ENCODE assay signal across 20 mouse cellular contexts in the genomic region with DNA sequence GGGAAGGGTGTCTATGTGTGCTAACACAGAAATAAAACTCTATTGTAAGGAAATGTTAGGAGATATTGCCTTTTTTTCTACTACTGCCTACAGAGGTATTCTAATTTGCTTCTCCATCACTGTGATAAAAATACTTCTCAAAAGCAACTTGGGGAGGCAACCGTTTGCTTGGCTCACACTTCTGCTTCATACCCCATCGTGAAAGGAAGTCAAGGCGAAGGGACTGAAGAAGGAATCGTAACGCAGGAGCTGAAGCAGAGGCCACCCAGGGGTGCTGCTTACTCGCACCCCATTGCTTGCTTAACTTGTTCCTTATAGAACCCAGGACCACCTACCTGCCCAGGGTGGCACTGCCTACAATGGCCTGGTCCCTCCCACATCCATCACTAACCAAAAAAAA.
DNase-seq lines count a peak whose midpoint lies in the region; ATAC-seq lines count a peak whose summit lies in the region.
"Had no signal": no experiment of that assay in that cellular context is flagged by ENCODE, and none has a peak within 500 bp of the region (broad histone marks: within the 10 kb centered on the region; RNA-seq: fewer than 3 reads in every experiment).

No protein-coding gene starts in this region.

- DNase-seq in forebrain, embryonic 11.5 days (ENCODE audit: low spot score) = no peak
- DNase-seq in hindbrain, embryonic 11.5 days (ENCODE audit: low spot score) = no peak
- DNase-seq in midbrain, embryonic 11.5 days (ENCODE audit: low spot score, missing footprints) = no peak
- peak; percentile 70 for DNase-seq in telencephalon, adult 2 months (ENCODE audit: low read depth, low spot score)
- DNase-seq in adrenal gland, postnatal 14 days = no peak
- DNase-seq: adrenal gland, adult 8-10 months; cerebellum, adult 11 months; heart, postnatal 10 days; kidney, adult 18-20 months; kidney, postnatal 36 days; lung, postnatal 4 days; right cerebral cortex, postnatal 25 days; thymus, adult 2 months had no signal

- H3K27ac ChIP-seq in forebrain, embryonic 13.5 days = peak overlapping the region; percentile 65
- no peak overlapping the region for H3K27ac ChIP-seq in forebrain, embryonic 11.5 days (ENCODE audit: low read depth, low read length)
- H3K27ac ChIP-seq in hindbrain, embryonic 15.5 days (replicated peaks) = 0 out of 2 replicates have a peak overlapping the region, but pooled peaks have one; percentile 48
- H3K27ac ChIP-seq in hindbrain, embryonic 11.5 days (ENCODE audit: low read depth, low read length) = no peak overlapping the region
- peak overlapping the region; percentile 59 for H3K27ac ChIP-seq in midbrain, embryonic 16.5 days (ENCODE audit: low read length)
- no peak overlapping the region for H3K27ac ChIP-seq in midbrain, embryonic 11.5 days (ENCODE audit: low read depth, low read length)
- H3K27ac ChIP-seq: liver, embryonic 14.5 days; lung, embryonic 15.5 days; stomach, embryonic 15.5 days had no signal

- H3K4me2 ChIP-seq in forebrain, embryonic 13.5 days = no peak overlapping the region
- no peak overlapping the region for H3K4me2 ChIP-seq in forebrain, embryonic 11.5 days (ENCODE audit: low read depth, low read length, severe bottlenecking)
- H3K4me2 ChIP-seq in hindbrain, embryonic 15.5 days = no peak overlapping the region
- no peak overlapping the region for H3K4me2 ChIP-seq in hindbrain, embryonic 11.5 days (replicated peaks; ENCODE audit: low read depth, low read length)
- no peak overlapping the region for H3K4me2 ChIP-seq in midbrain, embryonic 16.5 days (ENCODE audit: low read length)
- H3K4me2 ChIP-seq in midbrain, embryonic 11.5 days = no peak overlapping the region
- H3K4me2 ChIP-seq: heart, embryonic 11.5 days; lung, embryonic 15.5 days; stomach, embryonic 15.5 days had no signal

- H3K4me3 ChIP-seq in forebrain, embryonic 13.5 days = no peak overlapping the region
- H3K4me3 ChIP-seq in forebrain, embryonic 11.5 days (ENCODE audit: low read depth, low read length) = no peak overlapping the region
- H3K4me3 ChIP-seq in hindbrain, embryonic 15.5 days = no peak overlapping the region
- H3K4me3 ChIP-seq in hindbrain, embryonic 11.5 days (ENCODE audit: low read depth, low read length) = no peak overlapping the region
- H3K4me3 ChIP-seq in midbrain, embryonic 16.5 days (ENCODE audit: low read depth, low read length) = no peak overlapping the region
- no peak overlapping the region for H3K4me3 ChIP-seq in midbrain, embryonic 11.5 days (ENCODE audit: low read depth, low read length)
- H3K4me3 ChIP-seq: lung, embryonic 15.5 days; stomach, embryonic 15.5 days had no signal

- peaks cover 10% of the 10 kb centered on the region for H3K4me1 ChIP-seq in forebrain, embryonic 13.5 days
- H3K4me1 ChIP-seq in forebrain, embryonic 11.5 days (replicated peaks; ENCODE audit: control insufficient read depth, insufficient read depth, low read length) = no peaks in the 10 kb centered on the region
- peaks cover 23% of the 10 kb centered on the region for H3K4me1 ChIP-seq in hindbrain, embryonic 15.5 days (replicated peaks)
- no peaks in the 10 kb centered on the region for H3K4me1 ChIP-seq in hindbrain, embryonic 11.5 days (replicated peaks; ENCODE audit: control insufficient read depth, insufficient read depth, low read length)
- peaks cover 10% of the 10 kb centered on the region; the same call in 1 of the 2 replicates for H3K4me1 ChIP-seq in midbrain, embryonic 16.5 days (ENCODE audit: control insufficient read depth, insufficient read depth, low read length)
- no peaks in the 10 kb centered on the region for H3K4me1 ChIP-seq in midbrain, embryonic 11.5 days (ENCODE audit: control insufficient read depth, insufficient read depth, low read length)
- H3K4me1 ChIP-seq: lung, embryonic 15.5 days; stomach, embryonic 15.5 days had no signal

- 83% methylated on average over 6 of the region's 6 CpGs for WGBS in forebrain, embryonic 13.5 days
- 85% methylated on average over 6 of the region's 6 CpGs for WGBS in forebrain, embryonic 11.5 days
- WGBS in hindbrain, embryonic 15.5 days = 75% methylated on average over 6 of the region's 6 CpGs
- WGBS in hindbrain, embryonic 11.5 days = 81% methylated on average over 6 of the region's 6 CpGs
- 82% methylated on average over 6 of the region's 6 CpGs for WGBS in midbrain, embryonic 16.5 days
- WGBS in midbrain, embryonic 11.5 days = 87% methylated on average over 6 of the region's 6 CpGs

- no peak for ATAC-seq in forebrain, embryonic 13.5 days
- no peak for ATAC-seq in forebrain, embryonic 11.5 days (replicated peaks; ENCODE audit: low FRiP score)
- no peak for ATAC-seq in hindbrain, embryonic 15.5 days (ENCODE audit: low FRiP score, low read depth)
- ATAC-seq in hindbrain, embryonic 11.5 days (ENCODE audit: low FRiP score) = no peak
- ATAC-seq in midbrain, embryonic 16.5 days = no peak
- no peak for ATAC-seq in midbrain, embryonic 11.5 days (ENCODE audit: low FRiP score)

- H3K9me3 ChIP-seq in forebrain, embryonic 13.5 days (replicated peaks) = no peaks in the 10 kb centered on the region; the same call in 1 of the 2 replicates
- no peaks in the 10 kb centered on the region for H3K9me3 ChIP-seq in forebrain, embryonic 11.5 days (ENCODE audit: control insufficient read depth, low read length)
- H3K9me3 ChIP-seq in hindbrain, embryonic 15.5 days = no peaks in the 10 kb centered on the region
- no peaks in the 10 kb centered on the region for H3K9me3 ChIP-seq in hindbrain, embryonic 11.5 days (ENCODE audit: control insufficient read depth, low read length)
- H3K9me3 ChIP-seq in midbrain, embryonic 16.5 days (replicated peaks; ENCODE audit: control insufficient read depth, low read length, poor library complexity, severe bottlenecking) = no peaks in the 10 kb centered on the region
- 0 out of 2 replicates have a peak, but pooled peaks cover 3% of the 10 kb centered on the region for H3K9me3 ChIP-seq in midbrain, embryonic 11.5 days (ENCODE audit: control insufficient read depth, low read length)
- H3K9me3 ChIP-seq: lung, embryonic 15.5 days; stomach, embryonic 15.5 days had no signal

- H3K9ac ChIP-seq in forebrain, embryonic 13.5 days = no peak overlapping the region
- no peak overlapping the region for H3K9ac ChIP-seq in forebrain, embryonic 11.5 days (ENCODE audit: low read length)
- H3K9ac ChIP-seq in hindbrain, embryonic 15.5 days = no peak overlapping the region
- H3K9ac ChIP-seq in hindbrain, embryonic 11.5 days (ENCODE audit: low read depth, low read length) = no peak overlapping the region
- H3K9ac ChIP-seq in midbrain, embryonic 16.5 days (ENCODE audit: low read depth, low read length) = no peak overlapping the region
- H3K9ac ChIP-seq in midbrain, embryonic 11.5 days (ENCODE audit: low read length) = no peak overlapping the region
- H3K9ac ChIP-seq: liver, embryonic 14.5 days; lung, embryonic 15.5 days; stomach, embryonic 15.5 days had no signal

- H3K27me3 ChIP-seq in forebrain, embryonic 13.5 days = no peaks in the 10 kb centered on the region
- no peaks in the 10 kb centered on the region for H3K27me3 ChIP-seq in forebrain, embryonic 11.5 days (ENCODE audit: control insufficient read depth, insufficient read depth, low read length)
- no peaks in the 10 kb centered on the region for H3K27me3 ChIP-seq in hindbrain, embryonic 15.5 days
- H3K27me3 ChIP-seq in hindbrain, embryonic 11.5 days (ENCODE audit: control insufficient read depth, insufficient read depth, low read length) = no peaks in the 10 kb centered on the region
- H3K27me3 ChIP-seq in midbrain, embryonic 16.5 days (ENCODE audit: control insufficient read depth, insufficient read depth, low read depth, low read length) = no peaks in the 10 kb centered on the region
- no peaks in the 10 kb centered on the region for H3K27me3 ChIP-seq in midbrain, embryonic 11.5 days (ENCODE audit: control insufficient read depth, insufficient read depth, low read length)
- H3K27me3 ChIP-seq: lung, embryonic 15.5 days; stomach, embryonic 15.5 days had no signal

- H3K36me3 ChIP-seq in forebrain, embryonic 13.5 days (ENCODE audit: poor library complexity, severe bottlenecking) = no peaks in the 10 kb centered on the region
- no peaks in the 10 kb centered on the region for H3K36me3 ChIP-seq in forebrain, embryonic 11.5 days (ENCODE audit: control insufficient read depth, insufficient read depth, low read length)
- no peaks in the 10 kb centered on the region for H3K36me3 ChIP-seq in hindbrain, embryonic 15.5 days
- no peaks in the 10 kb centered on the region for H3K36me3 ChIP-seq in hindbrain, embryonic 11.5 days (ENCODE audit: control insufficient read depth, insufficient read depth, low read length)
- H3K36me3 ChIP-seq in midbrain, embryonic 16.5 days (ENCODE audit: control insufficient read depth, insufficient read depth, low read length) = no peaks in the 10 kb centered on the region
- H3K36me3 ChIP-seq in midbrain, embryonic 11.5 days (ENCODE audit: control insufficient read depth, insufficient read depth, low read length) = no peaks in the 10 kb centered on the region
- H3K36me3 ChIP-seq: lung, embryonic 15.5 days; stomach, embryonic 15.5 days had no signal

Comparison
In these comparisons a context has a peak if more than half of its experiments do, and no peak if none do; other contexts are left out.
1. H3K27ac ChIP-seq: peak in forebrain, embryonic 13.5 days (single experiment), hindbrain, embryonic 15.5 days (single experiment) and midbrain, embryonic 16.5 days (single experiment); none in forebrain, embryonic 11.5 days (single experiment), hindbrain, embryonic 11.5 days (single experiment) and midbrain, embryonic 11.5 days (single experiment).